Mouse (Mus musculus) left cerebral cortex, adult 9 months (tissue): ENCODE data around the gene Paxip1.
A peak's percentile ranks its signal among the peaks of the same experiment; 100 is the strongest.

Experiments
- DNase-seq, 2 experiments: peaks; one replicate each; pipeline ENCODE4 v3.0.0; 2022; ENCODE audit warnings: low spot score in 2 of 2

Paxip1 gene

GRCm38 (mm10) chr5:27730666-27731065 lies 60.8 kb downstream of the Paxip1 start:
- peak in 1 of 2 experiments; percentile 42 for DNase-seq

DNA sequence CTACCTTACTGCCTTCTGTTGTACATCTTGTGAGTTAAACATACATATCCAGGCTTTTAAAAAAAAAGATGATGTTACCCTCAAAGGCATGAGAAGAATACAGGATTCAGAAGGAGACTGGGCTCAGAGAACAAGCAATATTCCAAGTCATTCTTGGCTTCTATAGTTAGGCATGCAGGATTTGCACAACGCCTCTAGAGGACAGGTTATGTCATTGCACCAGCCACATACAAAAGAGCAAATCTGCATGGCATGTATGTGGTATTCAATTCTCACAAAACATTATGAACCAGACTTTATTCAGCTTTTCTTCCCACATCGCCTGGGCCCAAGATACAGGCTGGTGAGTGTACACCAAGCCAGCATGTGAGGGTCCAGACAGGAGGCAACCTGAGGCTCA lies 67.0 kb downstream of the Paxip1 start:
- DNase-seq, result no peak

- no peak for DNase-seq
Measured at GRCm38 (mm10) chr5:27719311-27719710, 72.2 kb downstream of the Paxip1 start.

GRCm38 (mm10) chr5:27717301-27717700 lies 74.2 kb downstream of the Paxip1 start:
- DNase-seq, result peak in 1 of 2 experiments; percentile 50

- DNase-seq, result no peak
Measured at GRCm38 (mm10) chr5:27716026-27716425, 75.5 kb downstream of the Paxip1 start.

GRCm38 (mm10) chr5:27714356-27714755 lies 77.1 kb downstream of the Paxip1 start:
- no peak for DNase-seq

DNA sequence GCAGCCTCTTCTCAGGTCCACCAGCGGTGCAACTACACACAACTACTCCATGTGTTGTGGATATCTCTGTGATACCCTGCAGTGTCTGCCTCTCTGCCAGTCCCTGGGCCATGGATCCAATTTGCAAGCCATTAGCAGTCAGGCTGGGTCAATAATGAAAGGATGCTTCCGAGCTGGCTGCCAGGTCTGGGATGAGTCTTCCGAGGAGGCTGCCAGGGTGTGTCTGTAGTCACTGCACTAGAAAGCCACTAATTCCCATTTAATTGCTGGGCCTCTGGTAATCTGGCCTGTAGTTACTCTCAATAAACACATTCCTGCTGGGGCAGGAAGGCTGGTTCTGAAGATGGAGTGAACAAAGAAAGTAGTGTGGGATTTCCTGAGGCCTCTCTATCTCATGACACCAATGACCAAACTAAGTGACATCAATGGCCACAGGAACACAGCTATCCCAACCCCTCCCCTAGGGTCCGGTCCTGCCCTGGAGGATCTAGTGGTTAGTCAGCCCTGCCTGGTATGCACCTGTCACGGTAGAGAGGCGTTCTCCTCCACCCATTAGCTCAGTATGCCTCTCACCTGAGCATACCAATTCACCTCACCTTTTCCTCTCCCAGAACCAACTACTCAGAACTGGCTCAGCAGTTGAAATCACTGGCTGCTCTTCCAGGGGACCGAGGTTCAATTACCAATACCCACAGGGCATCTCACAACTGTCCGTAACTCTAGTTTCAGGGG lies 79.9 kb downstream of the Paxip1 start:
- DNase-seq, result no peak

- no peak for DNase-seq
Measured at GRCm38 (mm10) chr5:27708209-27708608, 83.3 kb downstream of the Paxip1 start.

- DNase-seq, result no peak
Measured at GRCm38 (mm10) chr5:27707283-27707682, 84.2 kb downstream of the Paxip1 start.

DNA sequence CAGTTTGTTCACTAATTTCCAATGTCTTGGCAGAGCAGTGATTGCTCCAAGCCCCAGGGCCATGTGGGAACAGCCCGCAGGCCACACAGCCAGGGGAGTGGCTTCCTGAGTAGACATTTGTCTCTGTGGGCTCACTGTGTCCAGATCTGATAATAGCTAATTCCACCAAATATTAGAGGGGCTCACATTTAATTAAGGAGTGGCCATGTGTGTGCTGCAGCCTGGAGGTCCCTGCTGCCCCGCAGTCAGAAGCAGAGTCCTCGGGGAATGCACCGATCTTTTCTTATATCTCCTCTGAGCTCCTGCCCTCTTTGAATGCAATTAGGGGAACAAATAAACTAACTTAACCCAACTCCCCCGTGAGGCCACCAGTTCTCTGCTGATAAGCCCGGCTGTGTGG lies 84.9 kb downstream of the Paxip1 start:
- DNase-seq, result no peak

- DNase-seq, result no peak
Measured at GRCm38 (mm10) chr5:27705020-27705419, 86.5 kb downstream of the Paxip1 start.

GRCm38 (mm10) chr5:27702482-27702881 lies 89.0 kb downstream of the Paxip1 start:
- DNase-seq, result no peak
